Mouse (Mus musculus): ENCODE results near the gene Angel1.

DNA sequence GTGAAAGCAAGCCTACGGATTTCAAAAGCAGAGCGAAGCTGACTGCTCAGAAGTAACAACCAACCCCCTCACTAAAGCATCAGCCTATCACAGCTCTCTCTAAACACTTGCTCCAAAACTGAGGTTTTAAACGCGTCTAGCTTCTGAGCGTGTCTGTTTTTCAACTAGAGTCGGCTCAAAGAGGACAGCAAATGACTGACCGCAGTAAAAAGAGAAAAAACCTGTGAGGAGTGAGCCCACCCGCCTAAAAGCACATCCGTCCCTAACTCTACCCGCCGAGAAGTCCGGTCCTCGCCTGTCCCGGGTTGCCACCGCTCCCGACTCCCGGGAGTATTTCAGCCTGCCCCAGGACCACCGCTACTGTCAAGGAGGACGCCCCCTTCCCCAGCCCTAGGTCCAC, 554 bp downstream of the Angel1 start:
- TF ChIP-seq POLR2A (IDR thresholded peaks at IDR 0.05; ENCODE audit: low read depth, low read length) (no peak), CTCF (conservative IDR thresholded peaks at IDR 0.05; ENCODE audit: insufficient read depth, insufficient read length, low read depth, low read length) (no peak)
